Mouse (Mus musculus): Measurements from ENCODE around the gene Ncr1.
"Not testable (repeated sequence)": the region's sequence is repeated elsewhere in the genome, so short reads cannot be mapped to it uniquely, and the experiment has no call there.

Gene Ncr1

GRCm38 (mm10) chr7:4337509-4337908, at the start of gene Ncr1:
TSS of gene Ncr1 (plus strand) at chr7:4337724.
- no peak for DNase-seq

- no peak for DNase-seq
Measured at GRCm38 (mm10) chr7:4292638-4293037, 44.9 kb upstream of the Ncr1 start.

- peak in 1 of 2 experiments; percentile 42 for DNase-seq
Measured at GRCm38 (mm10) chr7:4297189-4297588, 40.3 kb upstream of the Ncr1 start.

GRCm38 (mm10) chr7:4300166-4300565, 37.4 kb upstream of the Ncr1 start:
- no peak for DNase-seq

GRCm38 (mm10) chr7:4303457-4303856, 34.1 kb upstream of the Ncr1 start:
- no peak for DNase-seq

- DNase-seq: not testable (repeated sequence)
Measured at GRCm38 (mm10) chr7:4313109-4313508, 24.4 kb upstream of the Ncr1 start.

- DNase-seq: not testable (repeated sequence)
Measured at GRCm38 (mm10) chr7:4313531-4313930, 24.0 kb upstream of the Ncr1 start.

- no peak for DNase-seq
Measured at GRCm38 (mm10) chr7:4323301-4323700, 14.2 kb upstream of the Ncr1 start.

- DNase-seq: peak; percentile 34 to 54
Measured at GRCm38 (mm10) chr7:4373521-4373920, 36.0 kb downstream of the Ncr1 start.

Data from lung, adult 18-20 months (tissue).